Mouse (Mus musculus) heart, adult 2 months (tissue): ENCODE measurements around the gene Cpne4.

Source experiments
- CTCF ChIP-seq: fragments of 200-600 bp; IDR thresholded peaks from 2 replicates; pipeline ENCODE4 v1.8.1; 2022; ENCODE audit warnings: antibody characterized with exemption, mild to moderate bottlenecking, moderate library complexity
- EP300 ChIP-seq: fragments of 200-500 bp; IDR thresholded peaks from 2 replicates; pipeline ENCODE4 v1.6.1; 2011; ENCODE audit warnings: low read depth, low read length, control low read depth; ENCODE audit not compliant: insufficient read depth
- POLR2A ChIP-seq: fragments of 200-500 bp; IDR thresholded peaks from 2 replicates; pipeline ENCODE4 v1.6.1; 2011; ENCODE audit warnings: mild to moderate bottlenecking, low read depth, low read length, control low read depth; ENCODE audit not compliant: insufficient read depth

DNA sequence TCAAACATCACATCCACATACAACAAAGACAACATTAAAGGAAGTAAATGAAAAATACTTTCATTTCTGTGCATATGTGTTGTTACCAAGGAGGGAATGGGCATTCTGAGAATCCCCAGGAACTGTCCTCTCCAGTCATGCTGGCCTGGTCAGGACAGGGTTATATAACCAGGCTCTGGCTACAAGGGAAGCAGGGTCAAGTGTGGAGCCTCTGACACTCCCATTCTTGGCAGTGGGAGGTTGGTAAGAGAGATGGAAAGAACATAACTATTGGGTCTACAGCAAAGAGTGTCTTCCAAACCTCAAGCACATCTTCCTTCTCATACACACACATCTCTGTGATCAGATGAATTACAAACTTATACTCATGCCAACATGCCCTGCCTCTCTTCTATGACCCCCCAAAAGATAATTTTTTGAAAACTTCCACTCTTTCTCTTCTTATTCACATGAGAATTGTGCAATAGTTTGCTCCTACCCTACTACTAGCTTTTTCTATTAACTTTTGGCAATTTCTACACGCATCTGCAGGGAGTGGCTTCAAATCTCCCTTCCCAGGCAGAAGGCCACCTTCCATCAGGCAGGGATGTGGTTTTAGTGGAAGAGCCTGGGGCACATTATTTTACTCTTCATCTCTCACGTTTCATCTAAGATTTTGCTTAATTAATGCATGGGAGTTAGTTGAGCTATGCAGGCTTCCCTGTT lies 298.3 kb downstream of the Cpne4 start:
- TF ChIP-seq POLR2A = no peak
- no peak for TF ChIP-seq EP300
- no peak for TF ChIP-seq CTCF
